Mouse (Mus musculus): Measurements from ENCODE around the gene Dctd.

GRCm38 (mm10) chr8:48136804-48137650, 38.1 kb downstream of the Dctd start:
- no peak for TF ChIP-seq GATA1 (IDR thresholded peaks at IDR 0.05; ENCODE audit: low read length)
- no peak for TF ChIP-seq TAL1 (IDR thresholded peaks at IDR 0.05; ENCODE audit: low read length)
